Mouse (Mus musculus) erythroblast, embryonic 14.5 days (primary cell): ENCODE measurements around the gene 1700017N19Rik. TPM values are rescaled to one million over a fixed set of nuclear protein-coding genes. Genes with fewer than 3 reads are reported as not detected.

Source experiments
- H3K27me3 ChIP-seq: 2 replicates; pipeline ENCODE4 v1.6.1; 2012; ENCODE audit warnings: inconsistent platforms; ENCODE audit not compliant: control insufficient read depth
- H3K36me3 ChIP-seq: 2 replicates; pipeline ENCODE4 v1.6.1; 2012; ENCODE audit warnings: mild to moderate bottlenecking, inconsistent platforms; ENCODE audit not compliant: control insufficient read depth
- H3K4me1 ChIP-seq: 2 replicates; pipeline ENCODE4 v1.6.1; 2012; ENCODE audit warnings: inconsistent platforms; ENCODE audit not compliant: control insufficient read depth
- H3K4me3 ChIP-seq: replicated peaks from 2 replicates; pipeline ENCODE3; 2012; ENCODE audit warnings: moderate library complexity, mild to moderate bottlenecking, inconsistent platforms
- H3K9me3 ChIP-seq: 2 replicates; pipeline ENCODE4 v1.6.1; 2012; ENCODE audit warnings: low read length, inconsistent platforms, mixed read lengths; ENCODE audit not compliant: control insufficient read depth
- GATA1 ChIP-seq: IDR thresholded peaks from 2 replicates; pipeline ENCODE4 v1.6.1; 2012; ENCODE audit warnings: low read length, inconsistent platforms, mixed read lengths
- TAL1 ChIP-seq: IDR thresholded peaks from 3 replicates; pipeline ENCODE4 v1.6.1; 2012; ENCODE audit warnings: low read length, inconsistent platforms, mixed read lengths
- polyA plus RNA-seq: library from polyadenylated mRNA; stranded (reverse); fragments of >175 nt; gene quantifications from 2 replicates; pipeline ENCODE4 v1.2.3, GENCODE M21; 2012

Gene 1700017N19Rik
- polyA plus RNA-seq, 1 experiment: not detected

DNA sequence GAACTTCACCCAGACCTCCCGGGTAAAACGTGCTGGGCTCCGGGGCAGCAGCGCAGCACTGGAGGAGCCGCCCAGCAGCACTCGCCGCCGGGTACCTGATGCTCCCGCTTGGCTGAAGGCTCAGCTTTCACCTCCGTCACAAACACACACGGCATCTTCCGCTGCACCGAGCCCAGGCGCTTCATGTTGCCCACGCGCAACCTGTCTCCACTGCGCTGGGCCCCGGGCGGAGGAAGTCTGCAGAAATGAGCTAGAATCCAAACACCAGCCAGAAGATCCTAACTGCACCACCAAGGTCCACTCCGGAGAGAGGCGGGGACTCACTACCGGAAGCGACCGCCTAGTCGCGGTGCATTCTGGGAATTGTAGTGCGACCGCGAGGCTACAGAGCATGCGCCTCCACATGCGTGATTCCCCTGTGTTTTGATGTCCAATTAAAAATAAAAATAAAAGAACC, 1.3 kb upstream of the 1700017N19Rik start:
- Histone ChIP-seq H3K27me3 (no peaks in the 10 kb centered on the region), H3K36me3 (peaks cover 34% of the 10 kb centered on the region), H3K4me3 (peak overlapping the region; percentile 84), H3K4me1 (peaks cover 27% of the 10 kb centered on the region), H3K9me3 (no peaks in the 10 kb centered on the region)
- TF ChIP-seq TAL1 (no peak), GATA1 (no peak)

DNA sequence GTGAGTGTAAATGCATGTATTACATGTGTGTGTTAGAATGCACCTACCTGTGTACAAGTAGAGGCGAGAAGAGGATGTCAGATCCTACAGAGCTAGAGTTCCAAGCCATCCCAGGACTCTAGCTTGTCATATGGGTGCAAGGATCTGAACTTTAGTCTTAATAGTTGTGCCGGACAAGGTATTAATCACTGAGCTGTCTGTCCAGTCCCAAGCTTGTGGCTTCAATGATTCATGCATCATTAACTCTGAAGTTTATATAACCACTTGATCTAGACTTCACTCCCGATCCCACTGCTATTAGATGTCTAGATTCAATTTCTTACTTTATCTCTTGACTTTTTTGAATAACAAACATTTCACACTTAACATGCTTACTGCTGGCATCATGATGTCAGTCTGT, 8.1 kb downstream of the 1700017N19Rik start:
- Histone ChIP-seq H3K4me3 (no peak overlapping the region), H3K4me1 (no peaks in the 10 kb centered on the region), H3K27me3 (no peaks in the 10 kb centered on the region; the same call in 1 of the 2 replicates), H3K36me3 (no peaks in the 10 kb centered on the region), H3K9me3 (no peaks in the 10 kb centered on the region)
- no peak for TF ChIP-seq GATA1
- no peak for TF ChIP-seq TAL1

DNA sequence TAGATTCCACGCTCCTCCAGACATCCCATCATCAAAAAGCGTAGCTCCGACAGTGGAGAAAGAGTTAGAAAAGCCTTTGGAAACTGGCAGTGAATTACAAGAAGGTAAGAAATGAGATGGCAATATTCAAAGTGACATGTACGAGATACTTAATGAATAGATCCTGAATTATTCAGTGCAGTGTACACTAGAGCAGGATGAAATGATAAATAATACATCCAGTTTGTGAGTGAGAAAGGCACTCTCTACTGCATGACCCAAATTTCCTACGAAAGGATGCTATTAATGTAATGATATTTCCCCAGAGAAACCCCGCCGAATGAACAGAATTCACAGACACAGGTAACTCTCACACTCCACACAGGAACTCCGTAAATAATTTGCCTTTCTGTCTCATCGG, 13.2 kb downstream of the 1700017N19Rik start:
- H3K27me3 ChIP-seq: no peaks in the 10 kb centered on the region; the same call in 1 of the 2 replicates
- TF ChIP-seq TAL1: no peak
- TF ChIP-seq GATA1: no peak
- H3K36me3 ChIP-seq: no peaks in the 10 kb centered on the region
- H3K4me1 ChIP-seq: peaks cover 2% of the 10 kb centered on the region
- no peak overlapping the region for H3K4me3 ChIP-seq
- no peaks in the 10 kb centered on the region for H3K9me3 ChIP-seq

DNA sequence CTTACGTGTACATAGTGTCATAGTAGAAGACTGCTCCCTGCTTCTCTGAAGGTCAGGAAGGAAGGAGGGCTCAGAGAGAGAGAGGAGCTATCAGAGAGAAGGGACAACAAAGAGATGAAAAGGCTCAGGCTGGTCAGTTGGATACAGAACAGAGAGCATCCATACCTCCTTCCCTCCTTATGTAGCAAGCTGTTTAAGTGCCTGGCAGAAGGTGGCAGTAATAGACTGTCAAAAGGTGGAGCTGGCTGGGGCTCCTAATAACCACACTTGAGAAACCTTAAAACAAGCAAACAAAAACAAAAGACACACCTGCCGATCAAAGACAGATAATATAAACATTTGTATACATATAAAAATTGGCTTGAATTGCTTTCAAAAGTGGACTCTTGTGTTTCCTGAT, 14.0 kb downstream of the 1700017N19Rik start:
- Histone ChIP-seq H3K4me3 (no peak overlapping the region), H3K36me3 (no peaks in the 10 kb centered on the region), H3K4me1 (peaks cover 2% of the 10 kb centered on the region), H3K9me3 (no peaks in the 10 kb centered on the region), H3K27me3 (no peaks in the 10 kb centered on the region; the same call in 1 of the 2 replicates)
- TF ChIP-seq TAL1: no peak
- TF ChIP-seq GATA1: no peak

DNA sequence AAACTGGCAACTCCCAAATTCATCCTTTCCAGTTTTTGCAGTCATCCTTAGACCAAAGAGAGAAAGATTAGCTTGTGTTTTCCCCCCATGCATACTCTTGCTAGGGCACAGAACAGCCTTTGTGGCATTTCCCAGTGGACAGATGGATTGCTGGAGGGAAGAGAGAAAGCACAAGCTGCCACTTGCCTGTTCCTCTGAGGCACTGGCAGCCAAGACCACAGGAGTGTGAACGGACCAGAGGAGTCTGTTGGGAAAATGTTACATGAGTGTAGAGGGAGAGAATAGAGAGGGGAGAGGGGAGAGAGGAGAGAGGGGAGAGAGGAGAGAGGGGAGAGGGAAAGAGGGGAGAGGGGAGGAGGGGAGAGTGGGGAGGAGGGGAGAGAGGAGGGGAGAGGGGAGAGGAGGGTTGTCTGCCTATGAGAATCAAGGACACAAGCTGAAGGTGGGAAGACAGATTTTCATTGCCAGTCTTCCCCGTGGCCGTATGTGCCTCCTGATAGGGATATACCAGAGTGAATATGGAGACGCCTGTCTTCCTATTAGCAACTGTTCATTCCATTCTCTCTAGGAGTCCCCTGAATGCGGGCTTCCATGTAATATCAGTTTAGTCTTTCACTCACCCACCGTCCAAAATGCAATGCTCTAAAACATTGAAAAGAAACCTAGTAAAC, 27.1 kb downstream of the 1700017N19Rik start:
- no peak for TF ChIP-seq TAL1
- TF ChIP-seq GATA1: no peak
- no peaks in the 10 kb centered on the region for H3K36me3 ChIP-seq
- H3K9me3 ChIP-seq: 0 out of 2 replicates have a peak, but pooled peaks cover 2% of the 10 kb centered on the region
- no peaks in the 10 kb centered on the region for H3K27me3 ChIP-seq
- H3K4me1 ChIP-seq: no peaks in the 10 kb centered on the region
- no peak overlapping the region for H3K4me3 ChIP-seq

DNA sequence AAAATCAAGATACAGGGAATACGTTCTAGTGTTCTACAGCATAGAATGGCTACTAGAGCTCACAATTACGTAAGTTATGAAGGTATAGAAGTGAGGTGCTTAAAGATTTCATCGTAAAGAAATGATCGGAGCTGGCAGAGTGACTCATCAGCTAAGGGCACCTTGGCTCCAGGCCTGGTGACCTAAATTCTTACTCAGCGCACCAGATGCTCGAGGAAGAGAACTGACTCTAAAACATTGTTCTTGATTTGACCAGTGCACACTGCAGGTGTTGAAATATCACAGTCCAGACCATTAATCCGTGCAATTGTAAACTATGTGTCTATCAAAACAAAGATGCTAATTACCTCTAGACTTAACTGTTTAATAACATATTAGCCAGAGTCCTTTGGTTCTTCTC, 29.2 kb downstream of the 1700017N19Rik start:
- no peak overlapping the region for H3K4me3 ChIP-seq
- H3K9me3 ChIP-seq: no peaks in the 10 kb centered on the region
- TF ChIP-seq GATA1 (no peak), TAL1 (no peak)
- no peaks in the 10 kb centered on the region for H3K36me3 ChIP-seq
- H3K27me3 ChIP-seq: no peaks in the 10 kb centered on the region
- H3K4me1 ChIP-seq: no peaks in the 10 kb centered on the region

DNA sequence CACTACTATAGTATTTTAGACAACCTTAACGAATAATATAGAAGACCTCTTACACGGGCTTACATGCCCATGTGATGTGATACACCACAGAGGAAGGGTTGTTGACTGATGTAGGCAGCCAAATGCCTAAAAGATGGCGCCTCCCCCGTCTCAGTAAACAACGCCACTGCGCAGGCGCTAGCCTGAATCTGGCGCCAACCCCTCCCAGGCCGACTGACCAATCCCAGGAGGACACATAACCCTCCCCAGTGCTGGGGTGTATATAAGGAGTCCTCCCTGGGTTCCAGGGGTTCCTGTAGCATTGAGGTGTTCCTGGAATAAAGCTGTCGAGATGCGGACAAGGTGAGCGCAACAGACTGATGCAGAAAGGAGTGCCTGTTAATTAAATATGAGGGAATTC, 29.8 kb downstream of the 1700017N19Rik start:
- TF ChIP-seq TAL1 (no peak), GATA1 (no peak)
- H3K36me3 ChIP-seq: no peaks in the 10 kb centered on the region
- H3K27me3 ChIP-seq: no peaks in the 10 kb centered on the region
- no peaks in the 10 kb centered on the region for H3K9me3 ChIP-seq
- H3K4me1 ChIP-seq: no peaks in the 10 kb centered on the region
- no peak overlapping the region for H3K4me3 ChIP-seq

DNA sequence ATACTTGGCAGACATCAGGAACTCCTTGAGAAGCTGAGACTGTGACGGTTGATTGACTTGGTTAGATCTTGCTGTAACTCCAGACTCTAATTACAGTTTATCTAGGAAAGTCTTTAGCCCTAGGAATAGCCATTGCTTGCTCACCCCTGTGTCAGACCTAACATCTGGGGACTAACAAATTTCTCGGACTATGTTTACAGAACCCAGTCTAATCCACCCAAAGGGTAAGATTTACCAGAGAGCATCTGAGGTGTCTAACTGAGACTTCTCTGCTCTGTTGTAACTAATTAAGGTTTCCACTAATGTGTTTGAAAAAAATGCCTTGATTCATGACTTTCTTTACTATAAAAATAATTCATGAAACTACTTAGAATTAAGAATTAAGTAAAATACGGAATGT, 32.2 kb downstream of the 1700017N19Rik start:
- no peaks in the 10 kb centered on the region for H3K27me3 ChIP-seq
- TF ChIP-seq GATA1 (no peak), TAL1 (no peak)
- no peaks in the 10 kb centered on the region for H3K4me1 ChIP-seq
- no peaks in the 10 kb centered on the region for H3K36me3 ChIP-seq
- no peaks in the 10 kb centered on the region for H3K9me3 ChIP-seq
- H3K4me3 ChIP-seq: no peak overlapping the region

DNA sequence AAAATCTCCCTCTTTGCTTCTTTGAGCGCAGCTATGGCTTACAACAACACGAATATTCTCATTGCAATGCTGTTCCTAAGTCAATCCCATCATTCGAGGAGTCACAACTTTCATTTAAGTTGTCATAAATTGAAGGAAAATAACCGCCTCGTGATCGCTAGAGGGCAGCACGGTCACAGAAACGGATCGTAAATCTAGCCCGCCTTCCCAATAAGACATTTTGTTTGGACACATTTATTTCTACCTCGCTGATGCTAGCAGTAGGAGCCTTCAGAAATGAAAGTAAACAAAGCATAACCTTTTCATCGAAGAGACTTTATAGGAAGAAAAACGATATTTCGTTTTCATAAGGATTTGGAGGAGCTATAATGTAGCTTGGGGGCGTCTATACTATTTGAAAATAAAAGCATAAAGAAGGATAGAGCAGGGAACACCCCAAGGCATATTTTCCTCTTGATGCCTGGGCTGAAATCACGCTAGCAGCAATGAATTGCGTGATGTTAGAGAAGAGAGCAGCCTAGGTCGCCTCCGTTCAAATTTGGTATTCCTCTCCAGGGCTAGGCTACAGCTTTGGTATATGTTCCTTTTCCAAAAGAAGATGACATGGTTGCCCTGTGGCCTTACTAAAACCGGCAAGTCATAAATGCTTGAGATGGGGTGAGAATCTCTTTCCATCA, 39.6 kb downstream of the 1700017N19Rik start:
- H3K4me3 ChIP-seq: no peak overlapping the region
- peaks cover 4% of the 10 kb centered on the region; the same call in 1 of the 2 replicates for H3K4me1 ChIP-seq

More for the DNA sequence above, 39.6 kb downstream of the 1700017N19Rik start:
- no peaks in the 10 kb centered on the region for H3K9me3 ChIP-seq
- H3K27me3 ChIP-seq: no peaks in the 10 kb centered on the region
- no peak for TF ChIP-seq TAL1
- no peak for TF ChIP-seq GATA1
- no peaks in the 10 kb centered on the region for H3K36me3 ChIP-seq
